Mouse (Mus musculus) forebrain, embryonic 14.5 days (tissue): ENCODE results near the gene Abcf2. TPM values are rescaled to one million over a fixed set of nuclear protein-coding genes. Genes with fewer than 3 reads are reported as not detected.
A peak's percentile ranks its signal among the peaks of the same experiment; 100 is the strongest.

Source experiments
- ATAC-seq: fragments of 200-750 bp; cut with Nextera tagmentation; 2 replicates; pipeline ENCODE4 v1.8.0; 2017; ENCODE audit warnings: mild to moderate bottlenecking, moderate library complexity
- DNase-seq: peaks from one replicate; pipeline ENCODE4 v3.0.0-alpha.2; 2015; ENCODE audit warnings: low spot score
- H3K27ac ChIP-seq: fragments of 300-500 bp; sonication (generic); 2 replicates; pipeline ENCODE4 v1.5.1; 2014; ENCODE audit warnings: low read depth, mild to moderate bottlenecking, control low read depth, low read length, moderate library complexity
- H3K27me3 ChIP-seq: fragments of 300-500 bp; sonication (generic); replicated peaks from 2 replicates; pipeline ENCODE4 v1.6.1; 2014; ENCODE audit warnings: low read length, control low read depth, mixed read lengths; ENCODE audit not compliant: control insufficient read depth, insufficient read depth
- H3K36me3 ChIP-seq: fragments of 300-500 bp; sonication (generic); 2 replicates; pipeline ENCODE4 v1.6.1; 2014; ENCODE audit warnings: low read length, control low read depth; ENCODE audit not compliant: control insufficient read depth, insufficient read depth
- H3K4me1 ChIP-seq: fragments of 300-500 bp; sonication (generic); 2 replicates; pipeline ENCODE4 v1.6.1; 2014; ENCODE audit warnings: antibody characterized with exemption, low read length, control low read depth; ENCODE audit not compliant: control insufficient read depth, insufficient read depth
- H3K4me2 ChIP-seq: fragments of 300-500 bp; sonication (generic); 2 replicates; pipeline ENCODE4 v1.6.1; 2014; ENCODE audit warnings: mild to moderate bottlenecking, control low read depth, low read length
- H3K4me3 ChIP-seq: fragments of 300-500 bp; sonication (generic); 2 replicates; pipeline ENCODE4 v1.5.1; 2014; ENCODE audit warnings: low read depth, low read length, control low read depth
- H3K9ac ChIP-seq: fragments of 300-500 bp; sonication (generic); 2 replicates; pipeline ENCODE4 v1.6.1; 2014; ENCODE audit warnings: mild to moderate bottlenecking, low read length, control low read depth, moderate library complexity
- H3K9me3 ChIP-seq: fragments of 300-500 bp; sonication (generic); replicated peaks from 2 replicates; pipeline ENCODE4 v1.6.1; 2016; ENCODE audit warnings: low read length, control low read depth, mixed read lengths; ENCODE audit not compliant: control insufficient read depth
- WGBS: fragments of 180-500 bp; shearing (Covaris S2); extraction: QIAGEN DNeasy Blood & Tissue Kit; methylation state at CpG from one replicate; pipeline ENCODE4 v1.1.7; 2014; 5-methylcytosine and 5-hydroxymethylcytosine counted together
- polyA plus RNA-seq: library from polyadenylated mRNA; unstranded; fragments of >200 nt; fragmentation: Nextera tagmentation; extraction: Ambion mirVana; gene quantifications from 2 replicates; pipeline ENCODE4 v1.2.1, GENCODE M21; 2014

Abcf2 gene
- polyA plus RNA-seq, 1 experiment from 2014 or later, result 111 TPM

- ATAC-seq, result no peak
- no peaks in the 10 kb centered on the region for H3K36me3 ChIP-seq
- no peak for DNase-seq
- WGBS, result 70% methylated on average over 6 of the region's 6 CpGs
- H3K27me3 ChIP-seq, result no peaks in the 10 kb centered on the region
- no peak overlapping the region for H3K9ac ChIP-seq
- no peaks in the 10 kb centered on the region for H3K9me3 ChIP-seq
- no peak overlapping the region for H3K4me2 ChIP-seq
- H3K4me1 ChIP-seq, result peaks cover 19% of the 10 kb centered on the region
- H3K4me3 ChIP-seq, result no peak overlapping the region
- H3K27ac ChIP-seq, result no peak overlapping the region
Measured at GRCm38 (mm10) chr5:24615097-24615496, 37.8 kb upstream of the Abcf2 start.

- Histone ChIP-seq H3K4me1 (peaks cover 19% of the 10 kb centered on the region), H3K27me3 (no peaks in the 10 kb centered on the region), H3K4me2 (0 out of 2 replicates have a peak overlapping the region, but pooled peaks have one; percentile 9), H3K9ac (no peak overlapping the region), H3K9me3 (no peaks in the 10 kb centered on the region), H3K4me3 (no peak overlapping the region), H3K36me3 (no peaks in the 10 kb centered on the region), H3K27ac (peak overlapping the region; percentile 70)
- WGBS, result 57% methylated on average over 5 of the region's 5 CpGs
- ATAC-seq (peak; percentile 62), DNase-seq (no peak)
Measured at GRCm38 (mm10) chr5:24612302-24612649, 35.0 kb upstream of the Abcf2 start.

GRCm38 (mm10) chr5:24611366-24612301 is 34.4 kb upstream of the Abcf2 start:
- Histone ChIP-seq H3K4me2 (0 out of 2 replicates have a peak overlapping the region, but pooled peaks have one; percentile 9), H3K4me1 (peaks cover 25% of the 10 kb centered on the region), H3K9ac (0 out of 2 replicates have a peak overlapping the region, but pooled peaks have one; percentile 5), H3K27me3 (no peaks in the 10 kb centered on the region), H3K4me3 (no peak overlapping the region), H3K36me3 (no peaks in the 10 kb centered on the region), H3K27ac (peak overlapping the region; percentile 70), H3K9me3 (no peaks in the 10 kb centered on the region)
- DNase-seq, result peak; percentile 92
- 20% methylated on average over 7 of the region's 7 CpGs for WGBS
- peak; percentile 91 for ATAC-seq

- no peaks in the 10 kb centered on the region for H3K27me3 ChIP-seq
- H3K4me2 ChIP-seq, result no peak overlapping the region
- peaks cover 40% of the 10 kb centered on the region for H3K4me1 ChIP-seq
- H3K27ac ChIP-seq, result no peak overlapping the region
- DNase-seq, result no peak
- no peak for ATAC-seq
- no peak overlapping the region for H3K9ac ChIP-seq
- H3K4me3 ChIP-seq, result no peak overlapping the region
- H3K36me3 ChIP-seq, result no peaks in the 10 kb centered on the region
- H3K9me3 ChIP-seq, result no peaks in the 10 kb centered on the region
- WGBS, result 59% methylated on average over 5 of the region's 5 CpGs
Measured at GRCm38 (mm10) chr5:24609388-24609787, 32.1 kb upstream of the Abcf2 start.

- H3K4me1 ChIP-seq, result peaks cover 49% of the 10 kb centered on the region
- ATAC-seq, result no peak
- H3K9me3 ChIP-seq, result no peaks in the 10 kb centered on the region
- peak overlapping the region; percentile 94 for H3K4me2 ChIP-seq
- peak overlapping the region; percentile 95 for H3K9ac ChIP-seq
- peak overlapping the region; percentile 99 for H3K27ac ChIP-seq
- H3K36me3 ChIP-seq, result no peaks in the 10 kb centered on the region
- DNase-seq, result peak; percentile 42
- peak overlapping the region; percentile 60 for H3K4me3 ChIP-seq
- H3K27me3 ChIP-seq, result no peaks in the 10 kb centered on the region
- WGBS, result 7% methylated on average over 14 of the region's 14 CpGs
Measured at GRCm38 (mm10) chr5:24605980-24606665, 28.9 kb upstream of the Abcf2 start.

GRCm38 (mm10) chr5:24605321-24605979 is 28.2 kb upstream of the Abcf2 start:
- 6% methylated on average over 6 of the region's 6 CpGs for WGBS
- ATAC-seq (no peak), DNase-seq (peak; percentile 47)
- Histone ChIP-seq H3K4me2 (peak overlapping the region; percentile 94), H3K36me3 (no peaks in the 10 kb centered on the region), H3K27me3 (no peaks in the 10 kb centered on the region), H3K4me1 (peaks cover 52% of the 10 kb centered on the region), H3K4me3 (peak overlapping the region; percentile 60), H3K9me3 (no peaks in the 10 kb centered on the region), H3K27ac (peak overlapping the region; percentile 99), H3K9ac (peak overlapping the region; percentile 95)

GRCm38 (mm10) chr5:24604656-24605100 is 27.4 kb upstream of the Abcf2 start:
- Histone ChIP-seq H3K36me3 (no peaks in the 10 kb centered on the region), H3K4me1 (peaks cover 57% of the 10 kb centered on the region), H3K27me3 (no peaks in the 10 kb centered on the region), H3K4me3 (peak overlapping the region; percentile 60), H3K4me2 (peak overlapping the region; percentile 94), H3K9ac (peak overlapping the region; percentile 95), H3K27ac (peak overlapping the region; percentile 99), H3K9me3 (no peaks in the 10 kb centered on the region)
- peak; percentile 90 for DNase-seq
- WGBS, result under 1% methylated on average over 36 of the region's 46 CpGs
- peak; percentile 60 for ATAC-seq

GRCm38 (mm10) chr5:24604080-24604655 is 26.9 kb upstream of the Abcf2 start:
- peak overlapping the region; percentile 60 for H3K4me3 ChIP-seq
- peaks cover 62% of the 10 kb centered on the region for H3K4me1 ChIP-seq
- peak overlapping the region; percentile 95 for H3K9ac ChIP-seq
- H3K27ac ChIP-seq, result peak overlapping the region; percentile 99
- WGBS, result 16% methylated on average over 12 of the region's 12 CpGs
- no peaks in the 10 kb centered on the region for H3K9me3 ChIP-seq
- ATAC-seq (peak; percentile 2), DNase-seq (no peak)
- no peaks in the 10 kb centered on the region for H3K36me3 ChIP-seq
- peak overlapping the region; percentile 94 for H3K4me2 ChIP-seq
- H3K27me3 ChIP-seq, result no peaks in the 10 kb centered on the region
